Mouse (Mus musculus) heart, embryonic 13.5 days (tissue): ENCODE results near the gene Gadd45g. TPM values are rescaled to one million over a fixed set of nuclear protein-coding genes. Genes with fewer than 3 reads are reported as not detected.

Source experiments
- ATAC-seq: fragments of 200-750 bp; cut with Nextera tagmentation; 2 replicates; pipeline ENCODE4 v1.8.0; 2017; ENCODE audit warnings: moderate TSS enrichment; ENCODE audit not compliant: insufficient number of reproducible peaks, low FRiP score, low TSS enrichment; ENCODE audit errors: extremely low read depth
- H3K27ac ChIP-seq: fragments of 300-500 bp; sonication (generic); replicated peaks from 2 replicates; pipeline ENCODE4 v1.5.1; 2015; ENCODE audit warnings: moderate library complexity, mild to moderate bottlenecking, inconsistent platforms
- H3K27me3 ChIP-seq: fragments of 300-500 bp; sonication (generic); replicated peaks from 2 replicates; pipeline ENCODE4 v1.6.1; 2015; ENCODE audit warnings: mild to moderate bottlenecking, inconsistent platforms
- H3K36me3 ChIP-seq: fragments of 300-500 bp; sonication (generic); 2 replicates; pipeline ENCODE4 v1.6.1; 2015; ENCODE audit warnings: mild to moderate bottlenecking, inconsistent platforms
- H3K4me1 ChIP-seq: fragments of 300-500 bp; sonication (generic); 2 replicates; pipeline ENCODE4 v1.6.1; 2015; ENCODE audit warnings: inconsistent platforms
- H3K4me2 ChIP-seq: fragments of 300-500 bp; sonication (generic); 2 replicates; pipeline ENCODE4 v1.6.1; 2015; ENCODE audit warnings: inconsistent platforms, mild to moderate bottlenecking, moderate library complexity
- H3K4me3 ChIP-seq: fragments of 300-500 bp; sonication (generic); 2 replicates; pipeline ENCODE4 v1.5.1; 2015; ENCODE audit warnings: moderate library complexity, mild to moderate bottlenecking, inconsistent platforms
- H3K9ac ChIP-seq: fragments of 300-500 bp; sonication (generic); 2 replicates; pipeline ENCODE4 v1.6.1; 2015; ENCODE audit warnings: inconsistent platforms, mild to moderate bottlenecking, moderate library complexity
- H3K9me3 ChIP-seq: fragments of 300-500 bp; sonication (generic); 2 replicates; pipeline ENCODE4 v1.6.1; 2016; ENCODE audit warnings: inconsistent platforms
- WGBS: fragments of 180-500 bp; shearing (Covaris S2); methylation state at CpG from one replicate; pipeline ENCODE4 v1.1.7; 2015; ENCODE audit warnings: mixed read lengths; 5-methylcytosine and 5-hydroxymethylcytosine counted together
- polyA plus RNA-seq: library from polyadenylated mRNA; unstranded; fragments of >200 nt; fragmentation: Nextera tagmentation; extraction: Ambion mirVana; gene quantifications from 2 replicates; pipeline ENCODE4 v1.2.1, GENCODE M21; 2015

The Gadd45g gene
- polyA plus RNA-seq, 1 experiment from 2014 or later = 51.2 TPM

- H3K9me3 ChIP-seq = no peaks in the 10 kb centered on the region
- no peak overlapping the region for H3K27ac ChIP-seq
- no peak overlapping the region for H3K9ac ChIP-seq
- ATAC-seq = no peak
- no peak overlapping the region for H3K4me3 ChIP-seq
- no peaks in the 10 kb centered on the region for H3K36me3 ChIP-seq
- no peaks in the 10 kb centered on the region for H3K27me3 ChIP-seq
- H3K4me1 ChIP-seq = peaks cover 12% of the 10 kb centered on the region
- H3K4me2 ChIP-seq = no peak overlapping the region
- 86% methylated on average over 5 of the region's 5 CpGs for WGBS
Observed at GRCm38 (mm10) chr13:51873786-51874185, 27.3 kb downstream of the Gadd45g start.

- no peak overlapping the region for H3K4me2 ChIP-seq
- H3K4me1 ChIP-seq = peaks cover 31% of the 10 kb centered on the region
- no peaks in the 10 kb centered on the region for H3K36me3 ChIP-seq
- H3K27me3 ChIP-seq = no peaks in the 10 kb centered on the region
- H3K9me3 ChIP-seq = no peaks in the 10 kb centered on the region
- no peak overlapping the region for H3K4me3 ChIP-seq
- no peak overlapping the region for H3K27ac ChIP-seq
- WGBS = 75% methylated on average over 12 of the region's 12 CpGs
- ATAC-seq = no peak
- H3K9ac ChIP-seq = no peak overlapping the region
Observed at GRCm38 (mm10) chr13:51876131-51876530, 29.7 kb downstream of the Gadd45g start.

- Histone ChIP-seq H3K4me1 (peaks cover 56% of the 10 kb centered on the region), H3K9me3 (no peaks in the 10 kb centered on the region), H3K36me3 (no peaks in the 10 kb centered on the region), H3K27ac (peak overlapping the region; percentile 63), H3K4me2 (peak overlapping the region; percentile 34), H3K27me3 (no peaks in the 10 kb centered on the region), H3K9ac (no peak overlapping the region), H3K4me3 (no peak overlapping the region)
- 34% methylated on average over 8 of the region's 8 CpGs for WGBS
- no peak for ATAC-seq
Observed at GRCm38 (mm10) chr13:51878806-51879205, 32.3 kb downstream of the Gadd45g start.

- Histone ChIP-seq H3K9ac (no peak overlapping the region), H3K4me2 (no peak overlapping the region), H3K9me3 (no peaks in the 10 kb centered on the region), H3K36me3 (no peaks in the 10 kb centered on the region), H3K27me3 (no peaks in the 10 kb centered on the region), H3K4me1 (peaks cover 64% of the 10 kb centered on the region), H3K27ac (peak overlapping the region; percentile 63), H3K4me3 (no peak overlapping the region)
- ATAC-seq = no peak
- 81% methylated on average over 3 of the region's 3 CpGs for WGBS
Observed at GRCm38 (mm10) chr13:51879571-51879970, 33.1 kb downstream of the Gadd45g start.

GRCm38 (mm10) chr13:51880019-51880418, 33.5 kb downstream of the Gadd45g start:
- Histone ChIP-seq H3K9ac (no peak overlapping the region), H3K4me2 (no peak overlapping the region), H3K36me3 (no peaks in the 10 kb centered on the region), H3K27me3 (no peaks in the 10 kb centered on the region), H3K27ac (no peak overlapping the region), H3K4me1 (peaks cover 65% of the 10 kb centered on the region), H3K9me3 (no peaks in the 10 kb centered on the region), H3K4me3 (no peak overlapping the region)
- ATAC-seq = no peak
- 61% methylated on average over 4 of the region's 4 CpGs for WGBS

GRCm38 (mm10) chr13:51881271-51882128, 35.0 kb downstream of the Gadd45g start:
- Histone ChIP-seq H3K27ac (peak overlapping the region; percentile 84), H3K27me3 (no peaks in the 10 kb centered on the region), H3K9me3 (no peaks in the 10 kb centered on the region), H3K4me1 (peaks cover 79% of the 10 kb centered on the region), H3K4me3 (no peak overlapping the region), H3K9ac (peak overlapping the region; percentile 44; the same call in 1 of the 2 replicates), H3K4me2 (peak overlapping the region; percentile 33), H3K36me3 (no peaks in the 10 kb centered on the region)
- WGBS = 12% methylated on average over 11 of the region's 11 CpGs
- peak; percentile 45; the same call in 1 of the 2 replicates for ATAC-seq

- H3K9me3 ChIP-seq = no peaks in the 10 kb centered on the region
- no peak for ATAC-seq
- H3K4me2 ChIP-seq = no peak overlapping the region
- H3K36me3 ChIP-seq = no peaks in the 10 kb centered on the region
- 68% methylated on average over 3 of the region's 3 CpGs for WGBS
- H3K9ac ChIP-seq = no peak overlapping the region
- peak overlapping the region; percentile 84 for H3K27ac ChIP-seq
- peaks cover 86% of the 10 kb centered on the region for H3K4me1 ChIP-seq
- H3K4me3 ChIP-seq = no peak overlapping the region
- no peaks in the 10 kb centered on the region for H3K27me3 ChIP-seq
Observed at GRCm38 (mm10) chr13:51882218-51882617, 35.7 kb downstream of the Gadd45g start.

- WGBS = 49% methylated on average over 5 of the region's 5 CpGs
- peaks cover 80% of the 10 kb centered on the region for H3K4me1 ChIP-seq
- H3K9ac ChIP-seq = peak overlapping the region; percentile 54; the same call in 1 of the 2 replicates
Observed at GRCm38 (mm10) chr13:51884250-51884649, 37.8 kb downstream of the Gadd45g start.

GRCm38 (mm10) chr13:51885594-51885993, 39.1 kb downstream of the Gadd45g start:
- H3K9me3 ChIP-seq = no peaks in the 10 kb centered on the region
- 0 out of 2 replicates have a peak overlapping the region, but pooled peaks have one; percentile 5 for H3K9ac ChIP-seq
- H3K4me3 ChIP-seq = no peak overlapping the region
- no peaks in the 10 kb centered on the region for H3K36me3 ChIP-seq
- H3K27me3 ChIP-seq = no peaks in the 10 kb centered on the region
- no peak overlapping the region for H3K4me2 ChIP-seq
- 72% methylated on average over 10 of the region's 10 CpGs for WGBS
- no peak for ATAC-seq
- peaks cover 66% of the 10 kb centered on the region for H3K4me1 ChIP-seq
- peak overlapping the region; percentile 67 for H3K27ac ChIP-seq

More at GRCm38 (mm10) chr13:51884250-51884649, 37.8 kb downstream of the Gadd45g start:
- no peaks in the 10 kb centered on the region for H3K9me3 ChIP-seq
- no peak for ATAC-seq
- H3K4me3 ChIP-seq = no peak overlapping the region
- H3K27me3 ChIP-seq = no peaks in the 10 kb centered on the region
- H3K4me2 ChIP-seq = 0 out of 2 replicates have a peak overlapping the region, but pooled peaks have one; percentile 5
- H3K27ac ChIP-seq = peak overlapping the region; percentile 40
- H3K36me3 ChIP-seq = no peaks in the 10 kb centered on the region

- ATAC-seq = no peak
- 37% methylated on average over 6 of the region's 6 CpGs for WGBS
- peaks cover 61% of the 10 kb centered on the region for H3K4me1 ChIP-seq
- peak overlapping the region; percentile 67 for H3K27ac ChIP-seq
- H3K4me3 ChIP-seq = no peak overlapping the region
- 0 out of 2 replicates have a peak overlapping the region, but pooled peaks have one; percentile 5 for H3K9ac ChIP-seq
- H3K36me3 ChIP-seq = no peaks in the 10 kb centered on the region
- H3K9me3 ChIP-seq = no peaks in the 10 kb centered on the region
- H3K4me2 ChIP-seq = no peak overlapping the region
- no peaks in the 10 kb centered on the region for H3K27me3 ChIP-seq
Observed at GRCm38 (mm10) chr13:51886085-51886484, 39.6 kb downstream of the Gadd45g start.

GRCm38 (mm10) chr13:51886723-51887122, 40.2 kb downstream of the Gadd45g start:
- Histone ChIP-seq H3K27me3 (no peaks in the 10 kb centered on the region), H3K27ac (peak overlapping the region; percentile 67), H3K9ac (no peak overlapping the region), H3K9me3 (no peaks in the 10 kb centered on the region), H3K4me3 (no peak overlapping the region), H3K36me3 (no peaks in the 10 kb centered on the region), H3K4me2 (no peak overlapping the region), H3K4me1 (peaks cover 61% of the 10 kb centered on the region)
- WGBS = 50% methylated on average over 10 of the region's 10 CpGs
- ATAC-seq = no peak
